Mouse (Mus musculus) naive thymus-derived CD4-positive, alpha-beta T cell, adult 2 months (primary cell): ENCODE results near the gene Ptgfrn.

Experiments
- DNase-seq: peaks from one replicate; pipeline ENCODE4 v3.0.0-alpha.2; 2011; ENCODE audit warnings: low read depth

The Ptgfrn gene

GRCm38 (mm10) chr3:101003575-101004356 lies 106.3 kb downstream of the Ptgfrn start:
- DNase-seq: no peak

- no peak for DNase-seq
Measured at GRCm38 (mm10) chr3:100999732-101000131, 110.3 kb downstream of the Ptgfrn start.

DNA sequence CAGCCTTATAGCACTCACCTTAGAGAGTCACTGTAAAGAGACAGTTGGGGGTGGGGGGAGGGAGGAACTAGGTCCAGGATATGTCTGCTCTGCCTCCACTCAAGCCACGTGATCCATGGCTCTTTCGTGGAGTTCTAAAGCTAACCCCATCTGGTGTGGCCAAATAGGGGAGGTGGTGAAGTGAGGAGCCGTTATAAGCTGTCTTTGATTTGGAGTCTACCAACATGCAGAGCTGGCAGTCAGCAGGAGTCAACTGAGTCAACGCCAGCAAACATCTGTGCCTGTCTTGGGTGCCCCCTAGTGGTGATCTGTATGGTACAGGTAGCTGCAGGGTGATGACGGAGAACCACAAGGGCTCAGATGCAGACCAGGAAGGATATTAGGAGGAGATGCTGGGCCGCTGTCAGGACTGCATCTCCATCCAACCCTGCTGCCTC lies 111.2 kb downstream of the Ptgfrn start:
- DNase-seq: peak; percentile 95

- DNase-seq: peak; percentile 49
Measured at GRCm38 (mm10) chr3:100997785-100998570, 112.1 kb downstream of the Ptgfrn start.

- no peak for DNase-seq
Measured at GRCm38 (mm10) chr3:100994252-100994651, 115.8 kb downstream of the Ptgfrn start.

DNA sequence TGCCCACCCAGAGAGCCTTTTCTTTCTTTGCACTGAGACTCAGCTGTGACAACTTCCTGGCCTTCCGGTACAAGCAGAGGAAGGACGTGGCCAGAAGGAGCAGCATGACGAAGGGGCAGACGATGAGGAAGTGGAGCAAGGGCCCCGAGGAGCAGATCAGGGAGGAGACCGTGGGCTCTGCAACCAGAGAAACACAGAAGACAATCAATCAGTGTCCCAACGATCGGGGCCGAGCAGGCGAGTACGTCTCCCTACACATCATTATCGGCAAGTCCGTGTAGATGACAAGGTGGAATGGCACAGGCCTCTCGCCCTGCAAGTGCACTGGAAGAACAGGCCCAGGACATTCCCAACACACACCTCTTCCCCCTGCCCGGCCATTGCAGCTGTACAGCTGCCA lies 116.4 kb downstream of the Ptgfrn start:
- DNase-seq: peak; percentile 54

- DNase-seq: no peak
Measured at GRCm38 (mm10) chr3:100993158-100993557, 116.9 kb downstream of the Ptgfrn start.
